Mouse (Mus musculus): ENCODE measurements at regions not wholly inside any gene's neighbourhood (a gene's known extent, or its start where the extent isn't known, plus 50 kb on each side); places are given as distances from the start of the nearest gene placed in this dataset.

- intact Hi-C loops (cut with DNase I): no loop called here
- peak; percentile 38 to 73 for DNase-seq (ENCODE audit: low spot score in 2 of 2)
Observed at GRCm38 (mm10) chr4:37034200-37034599, 82.7 kb upstream of the Lingo2 start.
